Mouse (Mus musculus) limb, embryonic 13.5 days (tissue): ENCODE measurements around the gene Hapln3. TPM values are rescaled to one million over a fixed set of nuclear protein-coding genes. Genes with fewer than 3 reads are reported as not detected.

Source experiments
- polyA plus RNA-seq: library from polyadenylated mRNA; unstranded; fragments of >200 nt; fragmentation: Nextera tagmentation; extraction: Ambion mirVana; gene quantifications from 2 replicates; pipeline ENCODE4 v1.2.1, GENCODE M21; 2015

Gene Hapln3
- polyA plus RNA-seq, 1 experiment from 2014 or later: 1.3 TPM

Other genes starting within 250 kb of the Hapln3 start
- gene Aen, start 235.2 kb downstream of the Hapln3 start, polyA plus RNA-seq: 41.0 and 42.0 TPM in 2 replicates
- gene Isg20, start 217.6 kb downstream of the Hapln3 start, polyA plus RNA-seq: 0.57 and 0.94 TPM in 2 replicates
- 35.1 and 41.5 TPM in 2 replicates for gene Acan, start 77.5 kb downstream of the Hapln3 start, polyA plus RNA-seq
- 160 and 166 TPM in 2 replicates for gene Mfge8, start 18.0 kb upstream of the Hapln3 start, polyA plus RNA-seq
- 9.0 and 10.7 TPM in 2 replicates for gene Abhd2, start 142.2 kb upstream of the Hapln3 start, polyA plus RNA-seq